Mouse (Mus musculus) retina, adult 2 months (tissue): ENCODE data around the gene B3galt6.

Experiments used
- DNase-seq: peaks from one replicate; pipeline ENCODE4 v3.0.0-alpha.2; 2012; ENCODE audit warnings: low read depth, low spot score

B3galt6 gene

DNA sequence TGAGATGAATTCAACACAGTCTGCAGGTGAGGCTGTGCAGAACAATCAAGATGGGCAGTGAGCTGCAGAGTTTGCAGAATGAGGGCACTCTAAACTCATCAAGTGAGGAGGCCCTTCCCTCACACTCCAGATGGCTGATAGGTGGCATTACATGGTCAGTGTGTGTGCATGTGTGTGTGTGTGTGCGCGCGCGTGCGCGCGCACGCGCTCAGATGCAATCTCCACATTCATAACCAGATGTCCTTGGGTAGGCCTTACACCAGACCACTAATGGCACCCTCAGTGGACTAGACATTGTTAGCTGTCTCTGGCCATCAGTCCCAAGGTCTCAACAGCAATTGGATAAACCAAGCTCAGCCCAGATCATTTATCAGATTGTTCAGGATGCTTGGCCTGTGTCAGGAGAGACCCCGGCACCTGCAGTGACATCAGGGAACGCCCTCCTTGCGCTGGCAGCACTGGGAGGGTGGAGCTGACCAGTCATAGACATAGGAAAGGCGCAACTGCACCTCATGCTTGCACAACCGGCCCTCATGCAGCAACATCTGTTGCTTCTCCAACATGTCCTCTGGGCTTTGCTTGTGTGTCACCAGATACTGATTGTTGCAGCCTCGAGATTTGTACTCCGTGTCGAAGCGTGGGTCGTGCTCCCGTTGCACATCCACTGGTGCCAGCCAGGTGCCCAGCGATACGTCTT, 1.1 kb downstream of the B3galt6 start:
- no peak for DNase-seq

DNA sequence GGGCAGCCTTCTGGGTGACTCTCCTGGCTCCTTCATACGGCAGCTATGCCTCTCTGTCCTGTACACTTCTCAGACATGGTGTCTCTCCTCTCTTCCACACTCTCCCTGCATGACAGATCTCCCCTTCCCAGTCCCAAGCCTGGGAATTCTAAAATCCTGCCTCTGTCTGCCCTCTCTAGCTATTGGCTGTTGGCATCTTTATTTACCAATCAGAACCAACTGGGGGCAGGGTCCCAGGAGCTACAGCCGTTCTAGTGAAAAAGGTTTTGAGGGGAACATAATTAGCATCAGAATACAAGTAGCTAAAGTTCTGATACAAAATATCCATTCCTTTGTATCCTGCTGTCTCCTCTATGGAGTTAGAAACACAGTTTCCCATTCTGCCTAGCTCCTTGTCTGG, 8.7 kb downstream of the B3galt6 start:
- DNase-seq: no peak

DNA sequence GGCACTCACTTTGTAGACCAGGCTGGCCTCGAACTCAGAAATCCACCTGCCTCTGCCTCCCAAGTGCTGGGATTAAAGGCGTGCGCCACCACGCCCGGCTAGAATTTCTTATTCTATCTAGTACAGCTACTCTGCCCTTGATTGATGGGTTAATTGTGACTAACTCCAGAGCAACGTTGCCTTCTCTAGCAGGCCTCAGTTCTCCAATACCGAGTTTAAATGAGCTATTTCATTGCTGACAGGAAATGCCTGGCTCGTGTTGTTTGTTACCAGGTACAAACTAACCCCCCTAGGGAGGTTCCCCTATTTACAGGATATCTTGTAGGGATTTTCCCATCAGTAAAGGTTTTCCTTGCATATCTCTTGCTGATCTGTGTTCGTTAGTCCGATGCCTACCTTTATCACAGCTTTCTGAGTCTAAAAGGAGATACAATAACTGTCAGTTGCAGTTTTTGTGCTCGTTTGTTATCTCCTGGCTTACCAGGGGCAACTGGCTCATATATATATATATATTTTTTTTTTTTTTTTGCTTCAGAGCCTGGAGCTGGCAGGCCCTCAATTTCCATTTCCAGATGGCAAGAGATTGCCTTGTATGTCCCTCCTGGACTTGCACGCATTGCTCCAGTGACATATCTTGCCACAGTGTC, 10.9 kb downstream of the B3galt6 start:
- no peak for DNase-seq

GRCm38 (mm10) chr4:155973239-155973638, 19.2 kb downstream of the B3galt6 start:
- DNase-seq: no peak

DNA sequence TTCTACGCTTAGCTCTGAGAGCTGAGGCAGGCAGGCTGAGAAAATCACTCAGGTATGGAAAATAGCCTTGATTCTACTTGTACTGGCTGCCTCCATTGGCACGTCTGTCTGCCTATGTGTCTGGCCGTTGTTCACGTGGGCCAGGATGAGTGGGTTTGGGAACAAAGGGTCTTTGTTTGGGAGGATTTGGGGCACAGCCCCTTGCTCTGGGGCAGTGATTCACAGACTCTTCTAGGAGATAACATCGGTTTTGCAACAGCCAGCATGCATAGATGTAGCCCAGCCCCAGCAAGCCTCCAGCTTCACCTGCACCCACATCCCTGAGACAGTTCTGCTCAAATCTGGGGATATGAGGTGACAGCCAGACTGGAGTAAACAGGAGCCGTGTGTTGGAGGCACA, 19.8 kb downstream of the B3galt6 start:
- no peak for DNase-seq

DNA sequence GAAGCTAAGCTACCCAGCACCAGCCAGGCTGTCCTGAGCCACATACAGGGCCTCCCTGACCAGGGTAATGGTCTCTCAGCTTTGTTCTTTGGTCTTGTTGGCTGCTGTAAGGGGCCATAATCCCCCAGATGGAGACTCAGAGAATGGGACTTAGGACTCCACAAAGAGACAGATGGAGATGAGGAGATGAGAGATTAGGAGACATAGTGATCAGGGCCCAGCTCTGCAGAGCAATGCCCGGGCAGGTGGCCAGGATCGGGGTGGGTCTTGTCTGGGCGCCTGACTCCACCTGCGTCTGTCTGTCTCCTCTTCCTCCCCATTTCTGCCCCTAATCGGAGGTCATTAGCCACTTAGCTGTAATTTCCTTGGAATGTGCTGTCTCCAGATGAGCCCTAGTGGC, 22.2 kb downstream of the B3galt6 start:
- DNase-seq: no peak

GRCm38 (mm10) chr4:155969043-155969653, 23.3 kb downstream of the B3galt6 start:
- no peak for DNase-seq

- DNase-seq: no peak
Observed at GRCm38 (mm10) chr4:155964396-155964795, 28.1 kb downstream of the B3galt6 start.

DNA sequence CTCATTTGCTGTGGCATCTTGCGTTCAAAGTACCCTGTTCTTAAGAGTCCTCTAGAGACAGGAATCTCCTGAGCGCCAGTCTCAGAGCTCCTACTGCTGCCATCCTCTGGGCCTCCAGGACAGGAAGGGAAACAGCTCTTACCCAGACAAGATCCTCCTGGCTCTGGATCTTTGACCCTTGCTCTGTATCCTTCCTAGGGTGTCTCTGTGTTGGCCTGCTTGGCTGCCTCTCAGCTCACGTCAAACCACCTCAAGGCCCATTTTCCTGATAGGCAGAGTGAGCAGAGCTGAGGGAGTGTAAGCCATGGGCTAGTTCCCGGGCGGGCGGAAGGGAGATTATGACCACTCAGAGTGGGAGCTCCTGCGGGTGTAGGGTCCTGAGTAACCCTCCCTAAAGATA, 29.3 kb downstream of the B3galt6 start:
- DNase-seq: no peak

GRCm38 (mm10) chr4:155962167-155962971, 30.1 kb downstream of the B3galt6 start, which contains the start of gene C1qtnf12:
TSS of gene C1qtnf12 (plus strand) at chr4:155962318.
- no peak for DNase-seq

DNA sequence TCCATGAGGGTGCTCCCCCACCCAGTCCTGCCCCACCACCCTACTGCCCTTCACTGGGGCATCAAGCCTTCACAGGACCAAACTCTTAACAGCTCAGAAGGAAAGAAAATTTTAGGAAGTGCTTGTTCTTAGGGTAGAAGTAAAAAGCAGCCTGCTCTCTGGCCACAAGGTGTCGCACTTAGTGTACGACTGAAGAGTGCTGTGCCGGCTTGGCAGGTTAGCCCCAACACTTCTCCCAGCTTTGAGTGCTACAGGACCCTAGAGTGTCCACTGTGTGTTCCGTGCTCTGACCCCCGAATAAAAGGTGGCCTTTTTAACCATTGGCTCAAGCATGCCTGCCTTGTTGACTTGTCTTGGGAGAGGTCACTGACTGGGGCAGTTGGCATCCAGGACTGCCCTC, 33.2 kb downstream of the B3galt6 start:
- DNase-seq: peak; percentile 54

- DNase-seq: no peak
Observed at GRCm38 (mm10) chr4:155955491-155955890, 37.0 kb downstream of the B3galt6 start.

- no peak for DNase-seq
Observed at GRCm38 (mm10) chr4:155947094-155947493, 45.4 kb downstream of the B3galt6 start.

GRCm38 (mm10) chr4:155944271-155944670, 48.2 kb downstream of the B3galt6 start:
- DNase-seq: no peak

GRCm38 (mm10) chr4:155943534-155944249, 48.8 kb downstream of the B3galt6 start, which contains the start of gene Ube2j2:
TSS of gene Ube2j2 (plus strand) at chr4:155943831.
- peak; percentile 88 for DNase-seq

GRCm38 (mm10) chr4:155943049-155943452, 49.4 kb downstream of the B3galt6 start:
- no peak for DNase-seq
